Mouse (Mus musculus) olfactory bulb, adult 2 months (tissue): ENCODE data around the gene Sarnp.

Experiments
- CTCF ChIP-seq: fragments of 200-500 bp; IDR thresholded peaks from 2 replicates; pipeline ENCODE4 v1.5.1; 2012; ENCODE audit warnings: low read depth, mild to moderate bottlenecking, low read length, moderate library complexity; ENCODE audit not compliant: insufficient read depth
- POLR2A ChIP-seq: fragments of 200-500 bp; IDR thresholded peaks from 2 replicates; pipeline ENCODE4 v1.6.1; 2012; ENCODE audit warnings: mild to moderate bottlenecking, low read depth, low read length, moderate library complexity; ENCODE audit not compliant: insufficient read depth

DNA sequence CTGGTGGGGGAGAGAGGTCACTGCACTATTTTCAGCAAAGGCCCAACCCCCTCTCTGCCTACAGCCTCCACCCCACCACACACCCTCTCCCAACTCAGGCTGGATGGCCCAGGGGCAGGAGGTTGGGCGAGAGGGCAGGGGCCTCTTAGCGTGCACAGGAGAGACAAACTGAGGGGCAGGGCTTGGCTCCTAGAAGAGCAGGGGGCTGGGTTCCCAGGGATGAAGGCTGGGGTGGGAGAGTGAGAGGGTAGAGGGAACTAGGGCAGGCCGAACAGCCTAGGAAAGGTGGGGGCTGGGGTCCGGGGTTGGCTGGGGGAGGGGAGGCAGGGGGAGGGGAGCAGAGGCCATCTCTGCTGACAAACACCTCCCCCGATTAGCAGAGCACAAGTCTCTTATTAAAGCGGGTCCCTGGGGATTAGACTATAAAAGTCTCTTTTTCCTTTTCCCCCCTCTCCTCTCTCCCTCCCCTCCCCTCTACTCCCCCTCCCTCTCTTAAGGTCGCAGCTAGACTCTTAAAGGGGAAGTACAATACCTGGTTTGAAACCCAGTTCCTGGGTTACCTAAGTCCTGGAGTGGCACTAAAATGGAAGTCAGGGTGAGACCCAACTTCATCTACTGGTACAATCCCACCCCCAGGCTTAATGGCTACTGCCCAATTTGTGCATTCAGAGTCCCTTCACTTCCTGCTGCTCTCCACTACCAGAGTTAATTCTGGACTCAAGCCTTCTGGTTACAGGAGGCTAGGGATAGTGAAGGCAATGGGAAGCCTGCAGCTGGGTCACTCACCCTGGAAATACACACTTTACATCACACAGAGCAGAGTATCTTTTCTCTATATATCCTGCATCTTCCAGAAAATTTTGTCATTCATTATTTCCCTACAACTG, 72.1 kb downstream of the Sarnp start:
- TF ChIP-seq CTCF (no peak), POLR2A (no peak)
